Mouse (Mus musculus) liver, embryonic 13.5 days (tissue): ENCODE results near the gene Rbm38. TPM values are rescaled to one million over a fixed set of nuclear protein-coding genes. Genes with fewer than 3 reads are reported as not detected.

Experiments used
- ATAC-seq: fragments of 200-750 bp; cut with Nextera tagmentation; 2 replicates; pipeline ENCODE4 v1.8.0; 2017; ENCODE audit warnings: low read depth, mild to moderate bottlenecking, moderate number of reproducible peaks, moderate library complexity
- DNase-seq: peaks from one replicate; pipeline ENCODE4 v3.0.0; 2022
- H3K27ac ChIP-seq: fragments of 300-500 bp; sonication (generic); 2 replicates; pipeline ENCODE4 v1.5.1; 2015; ENCODE audit warnings: moderate library complexity, mild to moderate bottlenecking, inconsistent platforms
- H3K27me3 ChIP-seq: fragments of 300-500 bp; sonication (generic); 2 replicates; pipeline ENCODE4 v1.6.1; 2015; ENCODE audit warnings: mild to moderate bottlenecking, inconsistent platforms
- H3K36me3 ChIP-seq: fragments of 300-500 bp; sonication (generic); 2 replicates; pipeline ENCODE4 v1.6.1; 2015; ENCODE audit warnings: mild to moderate bottlenecking, inconsistent platforms
- H3K4me1 ChIP-seq: fragments of 300-500 bp; sonication (generic); replicated peaks from 2 replicates; pipeline ENCODE4 v1.6.1; 2015; ENCODE audit warnings: inconsistent platforms
- H3K4me2 ChIP-seq: fragments of 300-500 bp; sonication (generic); 2 replicates; pipeline ENCODE4 v1.6.1; 2015; ENCODE audit warnings: inconsistent platforms, mild to moderate bottlenecking, moderate library complexity
- H3K4me3 ChIP-seq: fragments of 300-500 bp; sonication (generic); replicated peaks from 2 replicates; pipeline ENCODE4 v1.5.1; 2015; ENCODE audit warnings: mild to moderate bottlenecking, inconsistent platforms
- H3K9ac ChIP-seq: fragments of 300-500 bp; sonication (generic); 2 replicates; pipeline ENCODE4 v1.6.1; 2015; ENCODE audit warnings: mild to moderate bottlenecking, inconsistent platforms
- H3K9me3 ChIP-seq: fragments of 300-500 bp; sonication (generic); replicated peaks from 2 replicates; pipeline ENCODE4 v1.6.1; 2016; ENCODE audit warnings: inconsistent platforms
- WGBS: fragments of 180-500 bp; shearing (Covaris S2); methylation state at CpG from one replicate; pipeline ENCODE4 v1.1.7; 2015; ENCODE audit not compliant: insufficient replicate concordance; 5-methylcytosine and 5-hydroxymethylcytosine counted together
- polyA plus RNA-seq: library from polyadenylated mRNA; unstranded; fragments of >200 nt; fragmentation: Nextera tagmentation; extraction: Ambion mirVana; gene quantifications from 2 replicates; pipeline ENCODE4 v1.2.1, GENCODE M21; 2015

Rbm38 gene
- polyA plus RNA-seq, 1 experiment from 2014 or later = 260 TPM

- H3K27me3 ChIP-seq = 0 out of 2 replicates have a peak, but pooled peaks cover 5% of the 10 kb centered on the region
- peak overlapping the region; percentile 70 for H3K27ac ChIP-seq
- no peak overlapping the region for H3K4me3 ChIP-seq
- ATAC-seq = no peak
- H3K4me1 ChIP-seq = peaks cover 71% of the 10 kb centered on the region
- no peak for DNase-seq
- H3K9ac ChIP-seq = no peak overlapping the region
- WGBS = 70% methylated on average over 3 of the region's 3 CpGs
- no peak overlapping the region for H3K4me2 ChIP-seq
- H3K9me3 ChIP-seq = no peaks in the 10 kb centered on the region
- H3K36me3 ChIP-seq = no peaks in the 10 kb centered on the region
Observed at GRCm38 (mm10) chr2:173049231-173049630, 28.9 kb downstream of the Rbm38 start.

- no peaks in the 10 kb centered on the region for H3K9me3 ChIP-seq
- H3K9ac ChIP-seq = no peak overlapping the region
- ATAC-seq (no peak), DNase-seq (no peak)
- H3K4me3 ChIP-seq = no peak overlapping the region
- no peaks in the 10 kb centered on the region for H3K36me3 ChIP-seq
- peaks cover 65% of the 10 kb centered on the region for H3K4me1 ChIP-seq
- peak overlapping the region; percentile 70 for H3K27ac ChIP-seq
- peaks cover 5% of the 10 kb centered on the region; the same call in 1 of the 2 replicates for H3K27me3 ChIP-seq
- 60% methylated on average over 6 of the region's 6 CpGs for WGBS
- no peak overlapping the region for H3K4me2 ChIP-seq
Observed at GRCm38 (mm10) chr2:173049817-173050216, 29.5 kb downstream of the Rbm38 start.

DNA sequence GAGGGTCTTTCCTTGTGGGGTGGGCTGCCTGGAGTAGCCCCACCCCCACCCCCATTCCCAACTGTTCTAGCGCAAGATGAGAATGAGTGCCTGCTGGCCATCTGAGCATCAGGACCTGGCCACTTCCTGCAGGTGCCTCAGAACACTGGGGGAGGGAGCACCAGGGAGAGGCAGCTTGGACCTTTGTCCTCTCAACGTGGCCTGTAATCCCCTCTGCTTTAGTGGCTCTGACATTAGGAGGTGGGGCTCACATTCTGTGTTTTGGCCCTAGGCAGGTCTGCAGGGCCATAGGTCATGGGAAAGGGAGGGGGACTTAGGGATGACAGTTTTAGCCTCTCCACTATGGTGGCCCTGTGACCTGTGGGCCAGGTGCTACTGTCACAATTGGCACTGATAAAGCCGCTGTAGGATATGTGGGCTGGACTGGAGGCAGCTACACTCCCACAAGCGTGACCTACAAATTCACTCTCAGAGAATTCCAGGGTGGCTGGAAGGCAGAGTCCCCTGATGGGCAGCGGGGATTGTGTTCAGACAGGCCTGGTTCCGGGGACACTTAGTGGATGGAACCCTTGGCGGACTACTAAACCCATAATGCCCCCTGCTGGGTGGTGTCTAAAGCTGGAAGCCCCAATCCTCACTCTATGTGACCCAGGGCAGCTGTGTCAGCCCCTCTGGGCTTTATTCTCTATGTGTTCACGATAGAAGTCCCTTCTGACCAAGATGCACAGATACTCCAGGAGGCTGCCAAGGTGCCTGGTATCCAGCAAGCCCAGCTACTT is 30.5 kb downstream of the Rbm38 start:
- Histone ChIP-seq H3K4me1 (peaks cover 63% of the 10 kb centered on the region), H3K36me3 (no peaks in the 10 kb centered on the region), H3K4me2 (no peak overlapping the region; the same call in 1 of the 2 replicates), H3K27ac (peak overlapping the region; percentile 70), H3K9ac (peak overlapping the region; percentile 26; the same call in 1 of the 2 replicates), H3K4me3 (no peak overlapping the region), H3K9me3 (no peaks in the 10 kb centered on the region), H3K27me3 (peaks cover 5% of the 10 kb centered on the region; the same call in 1 of the 2 replicates)
- WGBS = 48% methylated on average over 8 of the region's 8 CpGs
- DNase-seq = no peak
- ATAC-seq = peak; percentile 22

DNA sequence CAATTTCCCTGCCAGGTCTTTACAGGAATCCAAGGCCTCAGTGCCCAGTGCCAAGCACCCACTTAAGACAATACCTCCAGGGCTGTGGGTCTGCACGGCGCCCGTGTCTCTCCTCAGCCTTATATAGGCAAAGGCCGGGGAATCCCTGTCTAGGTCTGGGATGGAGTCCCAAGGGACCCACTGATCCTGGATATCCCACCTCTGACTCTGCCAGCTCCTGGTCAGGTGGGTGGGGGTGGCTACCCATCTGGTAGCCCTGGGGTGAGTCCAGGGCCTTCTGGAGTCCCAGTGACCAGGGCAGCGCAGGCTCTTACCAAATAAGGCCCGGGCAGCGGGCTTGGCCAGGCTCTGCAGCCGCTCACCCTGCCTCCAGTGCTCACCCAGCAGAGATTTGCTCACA is 32.6 kb downstream of the Rbm38 start:
- H3K9me3 ChIP-seq = no peaks in the 10 kb centered on the region
- H3K27me3 ChIP-seq = peaks cover 5% of the 10 kb centered on the region; the same call in 1 of the 2 replicates
- H3K4me2 ChIP-seq = no peak overlapping the region
- ATAC-seq (no peak), DNase-seq (no peak)
- H3K36me3 ChIP-seq = no peaks in the 10 kb centered on the region
- H3K4me3 ChIP-seq = no peak overlapping the region
- peaks cover 63% of the 10 kb centered on the region for H3K4me1 ChIP-seq
- H3K9ac ChIP-seq = no peak overlapping the region
- H3K27ac ChIP-seq = no peak overlapping the region
- WGBS = 79% methylated on average over 8 of the region's 8 CpGs

- WGBS = 50% methylated on average over 6 of the region's 6 CpGs
- no peak overlapping the region for H3K9ac ChIP-seq
- DNase-seq (no peak), ATAC-seq (no peak)
- no peak overlapping the region for H3K4me3 ChIP-seq
- no peak overlapping the region for H3K4me2 ChIP-seq
- no peak overlapping the region for H3K27ac ChIP-seq
- no peaks in the 10 kb centered on the region for H3K36me3 ChIP-seq
- peaks cover 5% of the 10 kb centered on the region; the same call in 1 of the 2 replicates for H3K27me3 ChIP-seq
- peaks cover 63% of the 10 kb centered on the region for H3K4me1 ChIP-seq
- H3K9me3 ChIP-seq = no peaks in the 10 kb centered on the region
Observed at GRCm38 (mm10) chr2:173053846-173054245, 33.5 kb downstream of the Rbm38 start.

- DNase-seq (no peak), ATAC-seq (no peak)
- Histone ChIP-seq H3K4me3 (no peak overlapping the region), H3K27me3 (no peaks in the 10 kb centered on the region; the same call in 1 of the 2 replicates), H3K36me3 (no peaks in the 10 kb centered on the region), H3K27ac (peak overlapping the region; percentile 47), H3K4me2 (no peak overlapping the region; the same call in 1 of the 2 replicates), H3K9ac (no peak overlapping the region), H3K4me1 (peaks cover 53% of the 10 kb centered on the region), H3K9me3 (no peaks in the 10 kb centered on the region)
- 21% methylated on average over 10 of the region's 10 CpGs for WGBS
Observed at GRCm38 (mm10) chr2:173056303-173056881, 36.1 kb downstream of the Rbm38 start.

DNA sequence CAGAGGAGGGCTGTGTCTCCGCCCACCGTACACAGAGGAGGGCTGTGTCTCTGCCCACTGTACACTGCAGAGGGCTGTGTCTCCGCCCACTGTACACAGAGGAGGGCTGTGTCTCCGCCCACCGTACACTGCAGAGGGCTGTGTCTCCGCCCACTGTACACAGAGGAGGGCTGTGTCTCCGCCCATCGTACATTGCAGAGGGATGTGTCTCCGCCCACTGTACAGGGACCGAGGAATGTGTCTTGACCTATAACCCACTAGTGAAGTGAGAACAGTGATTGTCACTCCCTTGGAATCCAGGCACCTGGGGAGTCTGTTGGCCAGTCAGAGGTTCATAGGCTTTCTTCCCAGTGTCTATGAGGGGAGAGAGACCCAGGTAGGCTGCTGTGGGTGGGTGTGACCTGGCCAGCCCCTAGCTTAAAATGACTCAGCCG is 36.6 kb downstream of the Rbm38 start:
- H3K9me3 ChIP-seq = no peaks in the 10 kb centered on the region
- 21% methylated on average over 11 of the region's 11 CpGs for WGBS
- H3K27me3 ChIP-seq = no peaks in the 10 kb centered on the region; the same call in 1 of the 2 replicates
- ATAC-seq = peak; percentile 79
- peak; percentile 80 for DNase-seq
- H3K9ac ChIP-seq = 0 out of 2 replicates have a peak overlapping the region, but pooled peaks have one; percentile 17
- H3K4me1 ChIP-seq = peaks cover 56% of the 10 kb centered on the region
- peak overlapping the region; percentile 24; the same call in 1 of the 2 replicates for H3K4me2 ChIP-seq
- no peaks in the 10 kb centered on the region for H3K36me3 ChIP-seq
- no peak overlapping the region for H3K4me3 ChIP-seq
- peak overlapping the region; percentile 67 for H3K27ac ChIP-seq

DNA sequence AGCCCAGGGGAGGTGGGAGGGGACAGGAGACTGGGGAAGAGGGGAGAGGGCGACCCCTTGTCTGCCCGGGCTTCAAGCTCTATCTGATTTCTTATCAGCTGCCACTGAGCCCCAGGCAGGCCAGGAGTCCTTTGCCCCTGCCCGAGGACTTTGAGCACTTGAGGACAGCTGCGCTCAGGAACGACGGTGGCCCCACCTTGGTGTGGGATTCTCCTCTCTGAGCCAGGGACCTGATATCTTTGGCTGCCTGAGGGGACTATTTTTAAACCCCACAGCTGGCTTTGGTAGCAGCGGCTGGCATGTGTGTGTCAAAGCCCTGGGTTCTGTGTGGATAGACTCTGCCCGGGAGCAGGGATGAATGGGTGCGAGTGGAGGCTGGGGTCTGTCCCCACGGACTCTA is 37.3 kb downstream of the Rbm38 start:
- Histone ChIP-seq H3K36me3 (no peaks in the 10 kb centered on the region), H3K27ac (peak overlapping the region; percentile 34; the same call in 1 of the 2 replicates), H3K4me1 (peaks cover 61% of the 10 kb centered on the region), H3K9me3 (no peaks in the 10 kb centered on the region), H3K27me3 (no peaks in the 10 kb centered on the region; the same call in none of the 2 replicates), H3K9ac (peak overlapping the region; percentile 17; the same call in 1 of the 2 replicates), H3K4me2 (peak overlapping the region; percentile 24; the same call in 1 of the 2 replicates), H3K4me3 (no peak overlapping the region)
- no peak for ATAC-seq
- DNase-seq = no peak
- 25% methylated on average over 10 of the region's 10 CpGs for WGBS

DNA sequence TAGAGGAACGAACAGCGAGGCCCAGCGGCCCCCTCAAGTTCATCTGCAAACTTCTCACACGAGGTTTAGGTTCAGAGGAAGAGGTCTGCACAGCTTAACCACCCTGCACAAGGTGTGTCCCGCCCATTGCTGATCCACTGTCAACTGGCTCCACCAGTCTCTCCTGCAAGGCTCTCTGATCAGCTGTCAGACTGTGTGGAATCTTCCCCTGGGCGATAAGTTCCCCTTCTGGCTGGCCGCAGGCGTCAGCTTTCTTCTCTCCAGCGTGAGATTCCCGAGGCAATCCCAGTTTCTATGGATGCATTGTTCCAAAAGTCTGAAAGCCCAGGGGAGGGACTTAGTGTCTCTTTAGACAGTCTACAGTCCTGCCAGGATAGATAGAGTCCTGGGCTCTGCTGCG is 38.0 kb downstream of the Rbm38 start:
- H3K36me3 ChIP-seq = no peaks in the 10 kb centered on the region
- no peak overlapping the region for H3K4me2 ChIP-seq
- WGBS = 35% methylated on average over 11 of the region's 11 CpGs
- H3K27ac ChIP-seq = peak overlapping the region; percentile 13; the same call in 1 of the 2 replicates
- no peaks in the 10 kb centered on the region; the same call in none of the 2 replicates for H3K27me3 ChIP-seq
- no peaks in the 10 kb centered on the region for H3K9me3 ChIP-seq
- H3K4me1 ChIP-seq = peaks cover 65% of the 10 kb centered on the region
- no peak for DNase-seq
- ATAC-seq = no peak
- no peak overlapping the region for H3K4me3 ChIP-seq
- no peak overlapping the region for H3K9ac ChIP-seq

DNA sequence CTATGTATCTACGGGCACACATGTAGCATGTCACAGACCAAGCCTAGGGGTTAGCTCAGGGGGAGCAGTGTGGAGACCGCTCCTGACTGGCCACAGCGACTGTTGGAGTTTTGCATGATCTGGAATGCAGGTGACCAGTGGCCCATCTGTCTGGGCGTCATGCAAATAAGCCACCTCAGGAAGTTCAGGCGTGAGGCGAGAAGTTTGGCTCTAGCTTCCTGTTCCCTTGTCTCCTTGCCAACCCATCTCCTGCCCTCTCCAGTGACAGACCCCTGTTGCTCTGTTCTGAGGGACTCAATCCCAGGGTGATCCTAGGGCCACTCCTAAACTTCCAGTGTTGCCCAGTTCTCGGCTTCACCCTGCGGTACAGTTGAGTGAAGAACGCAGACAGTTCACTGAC is 40.2 kb downstream of the Rbm38 start:
- no peak for DNase-seq
- no peak for ATAC-seq
- Histone ChIP-seq H3K9ac (peak overlapping the region; percentile 13; the same call in 1 of the 2 replicates), H3K9me3 (no peaks in the 10 kb centered on the region), H3K4me3 (no peak overlapping the region), H3K36me3 (no peaks in the 10 kb centered on the region), H3K27me3 (no peaks in the 10 kb centered on the region; the same call in 1 of the 2 replicates), H3K4me1 (peaks cover 65% of the 10 kb centered on the region), H3K27ac (0 out of 2 replicates have a peak overlapping the region, but pooled peaks have one; percentile 5), H3K4me2 (no peak overlapping the region)
- WGBS = 59% methylated on average over 9 of the region's 9 CpGs
